Mouse (Mus musculus): Measurements from ENCODE around the gene Marveld1. TPM values are rescaled to one million over a fixed set of nuclear protein-coding genes. Genes with fewer than 3 reads are reported as not detected.

Marveld1 gene
- polyA plus RNA-seq, 1 experiment, result 52.6 TPM

- WGBS, result 86% methylated on average over 6 of the region's 6 CpGs
- Histone ChIP-seq H3K27ac (ENCODE audit: insufficient read depth, low read length) (no peak overlapping the region), H3K4me1 (ENCODE audit: control insufficient read depth, insufficient read depth, insufficient read length) (no peaks in the 10 kb centered on the region), H3K36me3 (ENCODE audit: control insufficient read depth, insufficient read depth, low read length) (peaks cover 44% of the 10 kb centered on the region), H3K4me3 (ENCODE audit: extremely low read depth, insufficient read depth, insufficient read length) (no peak overlapping the region), H3K27me3 (ENCODE audit: control insufficient read depth, insufficient read depth, low read length) (no peaks in the 10 kb centered on the region)
- no peak for DNase-seq (ENCODE audit: low read depth in 1 of 2, low spot score in 2 of 2)
- peak; percentile 27; the same call in 1 of the 2 replicates for TF ChIP-seq CTCF (IDR thresholded peaks at IDR 0.05; ENCODE audit: extremely low read depth, insufficient read depth, insufficient read length, insufficient replicate concordance)
- no peak for TF ChIP-seq POLR2A (IDR thresholded peaks at IDR 0.05; ENCODE audit: low read depth, low read length)
Measured at GRCm38 (mm10) chr19:42182673-42183072, 35.5 kb downstream of the Marveld1 start.

GRCm38 (mm10) chr19:42189735-42190134 is 42.5 kb downstream of the Marveld1 start:
- no peaks in the 10 kb centered on the region for H3K4me1 ChIP-seq (ENCODE audit: control insufficient read depth, insufficient read depth, insufficient read length)

GRCm38 (mm10) chr19:42190494-42190893 is 43.3 kb downstream of the Marveld1 start:
- TF ChIP-seq POLR2A (IDR thresholded peaks at IDR 0.05; ENCODE audit: low read depth, low read length), result no peak
- peak; percentile 70; the same call in 1 of the 2 replicates for TF ChIP-seq CTCF (IDR thresholded peaks at IDR 0.05; ENCODE audit: extremely low read depth, insufficient read depth, insufficient read length, insufficient replicate concordance)
- Histone ChIP-seq H3K4me1 (ENCODE audit: control insufficient read depth, insufficient read depth, insufficient read length) (no peaks in the 10 kb centered on the region), H3K27ac (ENCODE audit: insufficient read depth, low read length) (no peak overlapping the region), H3K4me3 (ENCODE audit: extremely low read depth, insufficient read depth, insufficient read length) (no peak overlapping the region), H3K36me3 (ENCODE audit: control insufficient read depth, insufficient read depth, low read length) (peaks cover 18% of the 10 kb centered on the region), H3K27me3 (ENCODE audit: control insufficient read depth, insufficient read depth, low read length) (no peaks in the 10 kb centered on the region)
- WGBS, result 39% methylated on average over 5 of the region's 5 CpGs
- peak in 1 of 2 experiments; percentile 40 for DNase-seq (ENCODE audit: low read depth in 1 of 2, low spot score in 2 of 2)

More at GRCm38 (mm10) chr19:42189735-42190134, 42.5 kb downstream of the Marveld1 start:
- Histone ChIP-seq H3K4me3 (ENCODE audit: extremely low read depth, insufficient read depth, insufficient read length) (no peak overlapping the region), H3K27ac (ENCODE audit: insufficient read depth, low read length) (no peak overlapping the region), H3K27me3 (ENCODE audit: control insufficient read depth, insufficient read depth, low read length) (no peaks in the 10 kb centered on the region), H3K36me3 (ENCODE audit: control insufficient read depth, insufficient read depth, low read length) (peaks cover 22% of the 10 kb centered on the region)
- no peak for TF ChIP-seq CTCF (IDR thresholded peaks at IDR 0.05; ENCODE audit: extremely low read depth, insufficient read depth, insufficient read length, insufficient replicate concordance)
- TF ChIP-seq POLR2A (IDR thresholded peaks at IDR 0.05; ENCODE audit: low read depth, low read length), result no peak
- 60% methylated on average over 4 of the region's 4 CpGs for WGBS
- DNase-seq (ENCODE audit: low read depth in 1 of 2, low spot score in 2 of 2), result no peak

- Histone ChIP-seq H3K27ac (ENCODE audit: insufficient read depth, low read length) (no peak overlapping the region), H3K36me3 (ENCODE audit: control insufficient read depth, insufficient read depth, low read length) (peaks cover 10% of the 10 kb centered on the region), H3K4me1 (ENCODE audit: control insufficient read depth, insufficient read depth, insufficient read length) (no peaks in the 10 kb centered on the region), H3K4me3 (ENCODE audit: extremely low read depth, insufficient read depth, insufficient read length) (no peak overlapping the region), H3K27me3 (ENCODE audit: control insufficient read depth, insufficient read depth, low read length) (no peaks in the 10 kb centered on the region)
- no peak for TF ChIP-seq POLR2A (IDR thresholded peaks at IDR 0.05; ENCODE audit: low read depth, low read length)
- no peak for TF ChIP-seq CTCF (IDR thresholded peaks at IDR 0.05; ENCODE audit: extremely low read depth, insufficient read depth, insufficient read length, insufficient replicate concordance)
- 89% methylated on average over 2 of the region's 2 CpGs for WGBS
- DNase-seq (ENCODE audit: low read depth in 1 of 2, low spot score in 2 of 2), result no peak
Measured at GRCm38 (mm10) chr19:42193311-42193710, 46.1 kb downstream of the Marveld1 start.

GRCm38 (mm10) chr19:42196378-42196777 is 49.2 kb downstream of the Marveld1 start:
- Histone ChIP-seq H3K4me3 (ENCODE audit: extremely low read depth, insufficient read depth, insufficient read length) (no peak overlapping the region), H3K27me3 (ENCODE audit: control insufficient read depth, insufficient read depth, low read length) (peaks cover 4% of the 10 kb centered on the region), H3K4me1 (ENCODE audit: control insufficient read depth, insufficient read depth, insufficient read length) (no peaks in the 10 kb centered on the region), H3K27ac (ENCODE audit: insufficient read depth, low read length) (no peak overlapping the region), H3K36me3 (ENCODE audit: control insufficient read depth, insufficient read depth, low read length) (peaks cover 2% of the 10 kb centered on the region; the same call in 1 of the 2 replicates)
- no peak for DNase-seq (ENCODE audit: low read depth in 1 of 2, low spot score in 2 of 2)
- TF ChIP-seq CTCF (IDR thresholded peaks at IDR 0.05; ENCODE audit: extremely low read depth, insufficient read depth, insufficient read length, insufficient replicate concordance), result no peak
- TF ChIP-seq POLR2A (IDR thresholded peaks at IDR 0.05; ENCODE audit: low read depth, low read length), result no peak
- 62% methylated on average over 4 of the region's 4 CpGs for WGBS

- no peaks in the 10 kb centered on the region for H3K4me1 ChIP-seq (ENCODE audit: control insufficient read depth, insufficient read depth, insufficient read length)
- WGBS, result 66% methylated on average over 4 of the region's 4 CpGs
- TF ChIP-seq POLR2A (IDR thresholded peaks at IDR 0.05; ENCODE audit: low read depth, low read length) (no peak), CTCF (IDR thresholded peaks at IDR 0.05; ENCODE audit: extremely low read depth, insufficient read depth, insufficient read length, insufficient replicate concordance) (no peak)
Measured at GRCm38 (mm10) chr19:42197066-42197465, 49.9 kb downstream of the Marveld1 start.

GRCm38 (mm10) chr19:42198026-42198425 is 50.8 kb downstream of the Marveld1 start:
- H3K27ac ChIP-seq (ENCODE audit: insufficient read depth, low read length), result no peak overlapping the region
- H3K4me3 ChIP-seq (ENCODE audit: extremely low read depth, insufficient read depth, insufficient read length), result no peak overlapping the region
- H3K27me3 ChIP-seq (ENCODE audit: control insufficient read depth, insufficient read depth, low read length), result peaks cover 10% of the 10 kb centered on the region
- 59% methylated on average over 11 of the region's 11 CpGs for WGBS
- H3K4me1 ChIP-seq (ENCODE audit: control insufficient read depth, insufficient read depth, insufficient read length), result no peaks in the 10 kb centered on the region
- TF ChIP-seq POLR2A (IDR thresholded peaks at IDR 0.05; ENCODE audit: low read depth, low read length) (no peak), CTCF (IDR thresholded peaks at IDR 0.05; ENCODE audit: extremely low read depth, insufficient read depth, insufficient read length, insufficient replicate concordance) (no peak)
- H3K36me3 ChIP-seq (ENCODE audit: control insufficient read depth, insufficient read depth, low read length), result no peaks in the 10 kb centered on the region
- no peak for DNase-seq (ENCODE audit: low read depth in 1 of 2, low spot score in 2 of 2)

More at GRCm38 (mm10) chr19:42197066-42197465, 49.9 kb downstream of the Marveld1 start:
- no peak for DNase-seq (ENCODE audit: low read depth in 1 of 2, low spot score in 2 of 2)
- no peak overlapping the region for H3K4me3 ChIP-seq (ENCODE audit: extremely low read depth, insufficient read depth, insufficient read length)
- no peak overlapping the region for H3K27ac ChIP-seq (ENCODE audit: insufficient read depth, low read length)
- H3K36me3 ChIP-seq (ENCODE audit: control insufficient read depth, insufficient read depth, low read length), result no peaks in the 10 kb centered on the region
- H3K27me3 ChIP-seq (ENCODE audit: control insufficient read depth, insufficient read depth, low read length), result peaks cover 8% of the 10 kb centered on the region

Other genes starting within 250 kb of the Marveld1 start
- gene Pgam1, start 235.5 kb upstream of the Marveld1 start, polyA plus RNA-seq (2012; rRNA removed), result 62.8 and 96.9 TPM in 2 replicates
- gene Exosc1, start 214.0 kb upstream of the Marveld1 start, polyA plus RNA-seq (2012; rRNA removed), result 10.5 and 11.0 TPM in 2 replicates
- gene Zdhhc16, start 213.9 kb upstream of the Marveld1 start, polyA plus RNA-seq (2012; rRNA removed), result 68.0 and 74.0 TPM in 2 replicates
- 64.6 and 68.5 TPM in 2 replicates for gene Mms19, start 166.2 kb upstream of the Marveld1 start, polyA plus RNA-seq (2012; rRNA removed)
- 18.6 and 19.3 TPM in 2 replicates for gene Ubtd1, start 165.6 kb upstream of the Marveld1 start, polyA plus RNA-seq (2012; rRNA removed)
- 6.3 and 6.8 TPM in 2 replicates for gene Ankrd2, start 111.4 kb upstream of the Marveld1 start, polyA plus RNA-seq (2012; rRNA removed)
- gene Hoga1, start 101.8 kb upstream of the Marveld1 start, polyA plus RNA-seq (2012; rRNA removed), result 1.6 and 2.0 TPM in 2 replicates
- gene 4933411K16Rik, start 95.2 kb upstream of the Marveld1 start, polyA plus RNA-seq (2012; rRNA removed), result 0.08 and 0.11 TPM in 2 replicates
- 1.0 and 1.2 TPM in 2 replicates for gene Morn4, start 61.0 kb upstream of the Marveld1 start, polyA plus RNA-seq (2012; rRNA removed)
- 22.3 and 25.1 TPM in 2 replicates for gene Pi4k2a, start 56.9 kb upstream of the Marveld1 start, polyA plus RNA-seq (2012; rRNA removed)
- gene Avpi1, start 18.3 kb upstream of the Marveld1 start, polyA plus RNA-seq (2012; rRNA removed), result 13.4 and 18.2 TPM in 2 replicates
- gene Zfyve27, start 16.6 kb downstream of the Marveld1 start, polyA plus RNA-seq (2012; rRNA removed), result 49.4 and 49.5 TPM in 2 replicates
- 0.19 and 0.28 TPM in 2 replicates for gene Sfrp5, start 54.9 kb downstream of the Marveld1 start, polyA plus RNA-seq (2012; rRNA removed)
- gene Golga7b, start 100.2 kb downstream of the Marveld1 start, polyA plus RNA-seq (2012; rRNA removed), result 0.11 TPM in 1 of 2 replicates, not detected in the other